Mouse (Mus musculus) ovary, postnatal 10 days (tissue): Measurements from ENCODE around the gene Plcb1.
A peak's percentile ranks its signal among the peaks of the same experiment; 100 is the strongest.

ENCODE experiments used
- DNase-seq: peaks from one replicate; pipeline ENCODE4 v3.0.0; 2022; ENCODE audit warnings: low spot score

Plcb1 gene

DNA sequence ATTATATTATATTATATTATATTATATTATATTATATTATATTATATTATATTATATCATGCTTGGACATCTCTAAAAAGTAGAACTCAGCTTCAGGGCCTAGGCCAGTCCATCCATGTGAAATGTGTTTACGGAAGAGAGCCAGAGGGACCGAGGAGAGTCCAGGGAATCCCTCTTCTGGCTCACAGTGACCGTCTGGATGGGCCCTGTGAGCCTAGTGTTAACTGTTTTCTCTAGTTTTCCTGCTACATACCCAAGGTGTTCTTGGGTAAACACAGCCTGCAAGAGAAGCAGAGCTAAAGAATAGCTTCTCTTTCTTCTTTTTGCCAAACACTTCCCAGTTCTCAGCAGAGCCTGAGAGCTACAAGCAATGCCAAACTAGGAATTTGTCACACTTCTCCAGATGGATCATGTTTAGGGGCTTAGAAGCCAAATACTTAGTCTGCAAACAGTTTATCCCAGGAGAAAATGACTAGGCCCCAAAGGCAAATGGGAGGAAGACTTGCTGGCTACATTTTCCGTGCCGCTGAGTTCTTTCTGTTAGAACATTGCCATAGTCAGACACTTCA is 649.2 kb downstream of the Plcb1 start:
- no peak for DNase-seq

DNA sequence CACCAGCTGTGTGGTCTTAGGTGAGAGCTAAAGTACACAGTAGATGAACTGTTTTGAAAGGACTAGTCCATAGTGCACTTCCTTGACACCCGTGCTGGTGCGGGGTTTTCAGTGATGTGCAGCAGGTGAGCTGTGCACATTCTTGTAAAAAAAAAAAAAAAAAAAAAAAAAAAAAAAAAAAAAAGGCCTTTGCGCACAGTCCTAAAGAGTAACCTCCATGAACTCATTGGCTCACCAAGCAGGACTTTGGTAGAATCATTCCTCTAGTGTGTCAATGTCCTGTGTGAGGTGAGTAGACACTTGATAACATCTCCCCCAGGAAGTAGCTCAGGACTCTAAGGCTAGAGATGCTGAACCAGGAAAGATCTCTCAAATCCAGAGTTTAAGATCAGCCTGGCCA is 653.2 kb downstream of the Plcb1 start:
- no peak for DNase-seq

DNA sequence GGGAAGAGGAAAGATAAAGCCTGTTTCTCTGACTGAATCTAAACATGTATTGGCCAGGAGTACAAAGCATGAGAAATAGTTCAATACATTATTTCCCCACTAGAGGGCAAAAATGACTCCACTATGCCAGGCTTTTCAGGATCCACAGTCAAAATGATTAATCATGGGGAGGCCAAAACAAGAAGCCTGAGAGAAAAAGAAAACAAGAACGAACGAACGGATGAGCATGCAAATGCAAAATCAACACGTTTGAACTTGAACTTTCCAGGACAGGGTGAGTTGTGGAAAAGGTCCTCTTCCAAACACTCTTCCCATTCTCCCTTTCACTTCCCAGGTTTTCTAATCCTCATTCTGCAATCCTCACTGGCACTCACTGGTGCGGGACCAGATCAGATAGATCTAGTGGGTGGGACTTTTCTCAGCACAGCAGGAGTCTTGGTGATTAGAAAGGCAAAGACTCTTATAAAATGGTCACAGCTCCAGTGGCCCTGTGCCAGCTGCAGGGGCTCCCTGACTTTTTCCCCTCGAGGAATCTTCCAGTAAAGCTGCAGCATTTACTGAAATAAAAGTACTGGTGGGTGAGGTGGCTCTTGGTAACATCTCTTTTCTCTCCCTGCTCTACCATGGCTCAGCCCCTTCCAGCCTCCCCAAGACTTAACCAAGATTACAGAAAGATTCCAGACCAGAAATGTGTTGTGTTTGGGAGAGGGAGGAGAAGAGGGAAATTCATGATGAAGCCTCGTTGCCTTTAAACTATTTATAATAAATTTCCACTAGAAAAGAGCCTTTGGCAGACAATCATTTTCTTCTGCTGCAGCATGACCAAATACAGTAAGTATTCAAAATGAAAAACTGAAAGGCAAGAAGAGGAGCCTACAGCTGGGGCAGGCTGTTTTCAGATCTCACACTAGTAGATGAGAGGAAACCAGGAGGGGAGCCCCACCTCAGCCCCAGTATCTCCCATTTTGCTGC is 654.0 kb downstream of the Plcb1 start:
- peak; percentile 7 for DNase-seq

DNA sequence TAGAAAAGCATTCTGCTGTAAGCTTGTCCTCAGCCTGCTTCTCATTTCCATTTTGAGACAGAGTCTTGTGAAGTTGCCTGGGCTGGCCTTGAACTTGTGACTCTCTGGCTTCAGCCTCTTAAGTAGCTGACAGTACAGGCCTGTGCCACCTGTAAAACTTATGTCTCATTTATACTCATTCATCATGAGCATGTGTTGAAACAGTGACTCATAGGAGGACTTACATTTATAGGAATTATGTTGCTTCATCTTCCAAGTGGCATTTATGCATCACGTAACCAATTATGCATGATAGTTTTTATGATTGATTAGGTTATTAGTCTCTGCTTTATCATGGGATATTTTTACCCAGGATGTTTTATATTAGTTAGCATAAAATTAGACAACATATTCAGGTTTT is 667.7 kb downstream of the Plcb1 start:
- no peak for DNase-seq

DNA sequence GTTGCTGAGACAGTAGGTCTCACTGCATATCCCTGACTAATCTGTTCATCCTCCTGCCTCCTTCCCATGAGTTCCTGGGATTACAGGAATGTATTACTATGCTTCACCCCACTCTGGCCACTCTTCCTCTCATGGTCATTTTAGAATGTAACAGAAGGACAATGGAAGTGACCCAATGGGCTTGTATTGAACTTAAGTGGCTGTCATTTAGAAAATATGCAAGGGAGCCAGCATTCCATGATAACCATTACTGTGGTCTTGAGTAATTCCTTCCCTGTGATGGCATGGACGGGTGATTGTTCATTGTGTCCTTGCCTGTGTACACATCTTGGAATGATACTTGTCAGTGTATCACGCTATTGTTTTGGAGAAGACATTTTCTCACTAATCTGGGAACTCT is 668.1 kb downstream of the Plcb1 start:
- DNase-seq, result no peak

DNA sequence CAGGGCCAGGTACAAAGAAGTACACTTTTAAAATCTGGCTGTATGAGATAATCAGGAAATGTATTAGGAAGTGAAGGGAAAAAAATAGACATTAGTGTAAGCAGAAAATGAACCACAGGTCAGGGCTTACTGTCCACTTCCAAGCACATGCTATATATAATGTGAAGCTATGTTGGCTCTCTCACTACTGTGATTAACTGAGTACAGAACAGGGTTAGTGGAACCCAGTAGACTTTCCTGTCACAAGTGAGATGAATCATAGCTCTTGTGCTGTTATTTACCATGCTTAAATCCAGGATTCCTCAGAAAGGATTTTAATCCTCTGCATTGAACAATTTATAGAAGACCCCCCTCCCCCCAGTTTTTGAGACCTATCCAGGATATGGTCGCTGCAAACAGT is 668.6 kb downstream of the Plcb1 start:
- no peak for DNase-seq

DNA sequence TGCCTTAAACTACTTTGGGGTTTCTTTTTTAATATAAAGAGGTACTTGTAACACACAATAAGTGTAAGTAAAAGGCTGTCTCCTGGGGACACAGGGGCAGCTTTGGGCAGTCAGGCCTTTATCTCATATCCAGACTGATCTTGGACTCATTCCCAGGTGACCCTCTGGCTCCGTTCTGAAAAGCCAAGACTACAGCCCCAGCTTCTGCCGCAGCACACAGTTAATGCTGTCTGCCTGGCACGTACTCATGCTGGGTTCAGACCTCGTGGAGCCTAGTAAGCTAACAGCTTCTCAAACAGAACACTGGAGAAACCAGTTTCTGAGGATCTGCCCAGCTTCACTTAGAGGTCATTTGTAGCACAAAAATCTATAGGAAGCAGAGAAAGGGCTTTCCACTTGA is 682.0 kb downstream of the Plcb1 start:
- DNase-seq, result no peak

DNA sequence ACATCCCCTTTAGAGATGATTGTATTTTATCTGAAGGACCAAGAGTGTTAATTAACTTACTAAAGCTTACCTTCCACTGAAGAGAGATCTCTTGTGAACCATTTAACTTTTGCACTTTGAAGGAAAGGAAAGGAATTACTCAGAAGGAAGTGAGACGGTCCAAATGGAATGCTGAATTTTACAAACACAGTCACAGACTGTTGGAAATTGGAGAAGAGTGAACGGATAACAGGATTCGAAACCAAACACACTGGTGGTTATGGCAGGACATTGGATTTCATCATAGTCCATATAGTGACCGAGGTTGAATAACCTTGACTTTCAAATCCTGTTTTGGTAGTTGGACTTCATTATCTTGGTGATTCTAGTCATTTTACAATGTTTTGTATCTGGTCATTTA is 688.2 kb downstream of the Plcb1 start:
- DNase-seq, result no peak

DNA sequence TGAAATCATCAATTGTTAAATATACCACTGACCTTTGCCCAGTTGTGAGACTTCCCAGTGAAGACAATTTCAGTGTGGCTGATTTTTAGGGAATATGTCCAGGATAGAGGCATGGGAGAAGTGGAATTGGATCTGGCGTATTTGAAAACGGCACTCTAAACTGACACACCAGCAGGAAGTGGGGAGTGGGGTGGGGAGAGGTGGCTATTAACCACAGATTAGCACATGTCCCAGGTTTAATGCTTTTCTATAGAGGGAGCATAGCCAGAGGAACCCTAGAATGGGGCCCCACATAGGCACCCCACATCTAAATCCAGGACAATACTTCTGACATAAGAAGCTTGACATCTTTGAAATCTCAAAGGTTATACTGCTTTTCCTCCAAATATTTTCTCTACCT is 699.4 kb downstream of the Plcb1 start:
- no peak for DNase-seq

DNA sequence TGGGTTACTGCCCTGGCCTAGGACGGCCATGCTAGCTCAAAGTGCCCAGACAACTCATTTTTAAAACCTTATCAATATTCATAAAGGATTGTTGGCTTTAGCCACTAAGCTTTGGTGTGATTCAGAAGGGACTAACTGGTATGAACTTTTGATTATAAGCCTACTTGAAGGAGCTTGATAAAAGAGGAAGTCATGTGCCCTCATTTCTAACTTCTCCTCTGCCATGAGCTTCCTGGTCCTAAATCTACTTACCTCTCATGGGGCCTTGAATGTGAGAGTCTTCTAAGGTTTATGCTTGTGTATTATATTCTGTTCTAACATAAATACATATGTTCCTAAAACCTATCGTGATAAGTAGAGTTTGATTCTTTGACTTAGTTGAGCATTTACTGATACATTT is 702.4 kb downstream of the Plcb1 start:
- no peak for DNase-seq

DNA sequence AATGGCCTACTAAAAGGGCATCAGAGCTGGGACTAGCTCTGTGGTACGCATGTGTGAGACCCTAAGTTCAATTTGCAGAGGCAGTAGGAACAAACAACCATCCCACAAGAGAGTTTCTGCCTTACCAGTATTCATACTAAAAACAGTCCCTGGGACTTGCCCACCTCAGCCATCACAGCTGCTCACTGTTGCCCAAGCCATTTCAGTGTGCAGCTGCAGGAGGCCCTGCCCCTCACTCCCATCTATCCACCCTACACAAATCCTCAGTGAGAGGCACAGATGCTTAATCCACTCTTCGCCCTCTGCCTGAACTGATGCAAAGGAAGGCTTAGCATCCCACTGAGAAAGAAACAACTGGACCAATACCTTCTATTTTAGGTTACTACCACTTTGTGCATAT is 703.3 kb downstream of the Plcb1 start:
- DNase-seq, result no peak

DNA sequence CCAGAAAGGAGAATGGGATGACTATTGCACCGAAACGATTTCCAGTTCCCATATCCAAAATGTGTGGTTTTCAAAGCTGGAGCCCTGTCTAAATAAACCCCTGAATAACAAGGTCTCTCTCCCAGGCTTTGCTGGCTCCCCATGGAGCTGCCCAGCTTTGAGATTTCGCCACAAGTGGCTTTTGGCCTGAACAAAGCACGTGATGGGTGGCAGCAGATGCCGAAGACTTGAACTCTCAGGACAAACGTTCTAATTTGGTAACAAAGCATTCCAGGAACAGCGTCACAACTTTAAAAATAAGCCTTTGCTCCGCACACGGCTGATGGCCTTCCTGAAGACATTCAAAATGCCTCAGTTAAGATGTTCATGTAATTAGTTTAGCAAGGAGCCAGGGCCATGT is 706.9 kb downstream of the Plcb1 start:
- no peak for DNase-seq

DNA sequence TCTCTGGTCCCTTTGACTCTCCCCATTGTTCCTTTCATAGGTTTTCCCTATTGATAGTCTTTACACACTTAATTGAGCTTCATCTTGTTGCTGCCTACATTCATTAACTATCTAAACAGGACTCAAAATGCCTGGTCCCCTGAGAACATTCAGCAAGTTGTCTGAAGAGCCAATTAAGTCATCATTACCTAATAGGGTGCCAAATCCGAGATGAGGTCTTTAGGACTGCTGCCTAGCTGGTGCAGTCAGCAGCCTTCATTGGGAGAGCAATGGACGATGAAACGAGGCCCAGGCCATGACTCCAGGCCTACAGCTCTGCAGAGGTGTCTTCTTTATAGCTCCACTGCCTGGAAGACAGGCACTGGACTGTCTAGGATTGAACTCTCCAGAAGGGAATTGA is 710.7 kb downstream of the Plcb1 start:
- no peak for DNase-seq

DNA sequence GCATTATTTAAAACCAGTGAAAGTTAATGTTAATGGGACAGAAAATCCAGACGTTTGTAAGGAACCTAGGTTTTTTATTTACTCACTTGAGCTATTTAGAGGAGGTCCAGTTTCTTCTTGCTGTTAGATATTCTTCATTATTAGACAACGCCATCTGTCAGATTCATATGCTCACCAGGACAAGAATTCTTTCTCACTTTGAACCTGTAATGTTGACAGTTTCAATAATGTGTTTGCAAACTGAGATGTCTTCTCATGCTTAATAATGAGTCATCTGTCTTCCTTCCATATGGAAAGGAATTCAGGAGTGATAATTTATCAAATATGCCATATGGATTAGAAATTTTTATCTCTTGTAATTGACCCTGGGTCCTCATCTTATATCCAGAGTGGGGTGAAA is 711.4 kb downstream of the Plcb1 start:
- DNase-seq, result no peak

DNA sequence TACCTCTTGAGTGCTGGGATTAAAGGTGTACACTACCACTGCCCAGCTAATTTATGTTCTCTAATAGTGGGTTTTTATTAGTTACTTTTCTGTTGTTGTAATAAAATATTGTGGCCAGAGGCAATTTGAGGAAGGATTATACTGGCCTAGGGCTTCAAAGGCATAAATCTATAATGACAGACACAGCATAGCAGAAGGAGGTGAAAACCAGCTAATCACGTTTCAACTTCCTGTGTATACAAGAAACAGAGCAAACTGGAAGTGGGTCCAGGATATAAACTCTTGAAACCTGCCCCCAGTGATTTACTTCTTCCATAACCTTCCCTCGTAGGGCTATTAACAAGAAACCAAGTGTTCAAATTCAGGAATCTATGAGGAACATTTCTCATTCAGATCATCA is 715.0 kb downstream of the Plcb1 start:
- DNase-seq, result no peak

DNA sequence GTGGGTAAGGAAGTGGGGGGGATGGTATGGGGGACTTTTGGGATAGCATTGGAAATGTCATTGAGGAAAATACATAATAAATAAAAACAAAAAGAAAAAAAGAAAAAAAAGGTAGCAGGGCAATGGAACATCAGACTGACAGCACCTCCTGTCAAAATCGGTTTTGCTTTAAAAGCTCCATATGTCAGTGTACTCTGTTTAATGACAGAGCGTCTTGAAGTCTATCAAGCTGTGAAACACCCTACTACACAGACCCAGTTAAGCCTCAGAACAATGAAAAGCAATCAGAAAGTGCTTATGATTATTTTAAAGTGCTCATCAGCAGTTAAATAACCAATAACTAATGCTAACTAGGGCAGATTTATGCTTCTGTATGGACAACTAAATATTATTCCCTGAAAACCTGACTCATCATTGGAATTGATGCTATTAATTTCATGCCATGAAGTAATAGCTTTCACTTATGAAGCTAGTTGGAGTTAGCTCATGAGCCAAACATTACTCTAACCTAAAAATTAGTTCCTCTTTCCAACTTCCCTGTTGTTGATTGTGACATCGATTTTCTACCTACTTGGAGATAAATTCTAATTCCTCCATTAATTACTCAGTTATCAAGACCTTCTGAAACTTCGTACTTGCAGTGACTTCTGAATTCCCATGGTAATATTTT is 717.6 kb downstream of the Plcb1 start:
- no peak for DNase-seq

DNA sequence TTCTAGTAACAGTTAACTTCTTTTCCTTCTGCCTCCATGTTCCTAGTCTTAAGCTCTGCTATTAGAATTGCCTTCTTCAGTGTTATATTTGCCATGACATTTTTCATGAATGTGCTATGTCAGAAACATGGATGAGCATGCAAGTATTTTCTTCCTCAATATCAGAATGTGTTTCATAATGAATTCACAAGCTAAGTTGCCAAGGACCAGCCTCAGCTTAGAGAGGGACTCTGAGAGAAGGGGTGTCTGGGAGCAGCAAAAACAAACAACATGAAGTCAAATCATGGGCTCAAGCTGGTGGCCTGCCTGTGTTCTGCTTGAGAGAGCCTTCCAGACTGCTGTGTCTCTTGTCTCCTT is 718.1 kb downstream of the Plcb1 start:
- no peak for DNase-seq

DNA sequence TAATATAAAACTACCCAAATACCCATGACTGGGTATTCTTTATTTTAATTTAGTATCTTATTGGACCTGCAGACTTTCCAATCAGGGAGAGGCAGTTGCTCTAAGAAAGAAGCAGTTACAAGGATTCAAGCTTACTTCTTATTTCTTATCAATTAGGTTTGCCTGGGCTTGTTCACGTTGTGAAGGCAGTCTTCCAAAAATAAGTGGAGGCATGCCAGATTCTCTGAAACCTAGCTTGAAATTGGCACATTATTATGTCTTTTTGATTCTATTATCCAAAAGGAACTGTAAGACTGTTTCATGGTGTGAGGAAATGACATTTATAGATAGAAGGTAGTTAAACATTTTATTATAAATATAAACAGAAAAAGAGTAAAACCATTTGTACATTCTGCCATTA is 721.2 kb downstream of the Plcb1 start:
- DNase-seq, result no peak

DNA sequence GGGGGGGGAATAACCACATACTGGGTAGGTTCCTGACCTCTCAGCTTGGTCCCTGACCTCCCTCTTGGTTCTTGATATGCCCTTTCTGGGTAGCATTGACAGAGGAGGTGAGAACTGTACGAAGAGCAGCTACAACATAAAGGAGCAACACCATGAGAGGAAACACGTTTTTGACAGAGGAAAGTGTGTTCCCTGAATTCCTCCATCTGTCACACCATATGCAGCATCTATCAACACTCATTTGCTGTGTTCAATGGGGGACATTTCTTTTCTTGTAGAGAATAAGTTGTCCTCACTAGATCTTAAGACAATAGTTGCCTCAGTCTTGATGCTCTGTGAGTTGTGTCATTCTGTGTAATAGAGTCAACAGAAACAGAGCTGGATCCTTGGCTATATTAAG is 733.1 kb downstream of the Plcb1 start:
- DNase-seq, result no peak
